Mouse (Mus musculus) forebrain, embryonic 12.5 days (tissue): ENCODE data around the gene Brd2. TPM values are rescaled to one million over a fixed set of nuclear protein-coding genes. Genes with fewer than 3 reads are reported as not detected.
"Not testable (repeated sequence)": the region's sequence is repeated elsewhere in the genome, so short reads cannot be mapped to it uniquely, and the experiment has no call there.

ENCODE experiments used
- ATAC-seq: fragments of 200-750 bp; cut with Nextera tagmentation; 2 replicates; pipeline ENCODE4 v1.8.0; 2017; ENCODE audit warnings: moderate TSS enrichment; ENCODE audit not compliant: low FRiP score
- H3K27ac ChIP-seq: fragments of 300-500 bp; sonication (generic); 2 replicates; pipeline ENCODE4 v1.5.1; 2016; ENCODE audit warnings: mild to moderate bottlenecking
- H3K27me3 ChIP-seq: fragments of 300-500 bp; sonication (generic); 2 replicates; pipeline ENCODE4 v1.6.1; 2016; ENCODE audit warnings: mild to moderate bottlenecking
- H3K36me3 ChIP-seq: fragments of 300-500 bp; sonication (generic); replicated peaks from 2 replicates; pipeline ENCODE4 v1.6.1; 2016; ENCODE audit warnings: mild to moderate bottlenecking
- H3K4me1 ChIP-seq: fragments of 300-500 bp; sonication (generic); 2 replicates; pipeline ENCODE4 v1.6.1; 2016
- H3K4me2 ChIP-seq: fragments of 300-500 bp; sonication (generic); 2 replicates; pipeline ENCODE4 v1.6.1; 2016; ENCODE audit warnings: mild to moderate bottlenecking, moderate library complexity
- H3K4me3 ChIP-seq: fragments of 300-500 bp; sonication (generic); replicated peaks from 2 replicates; pipeline ENCODE4 v1.5.1; 2016; ENCODE audit warnings: mild to moderate bottlenecking
- H3K9ac ChIP-seq: fragments of 300-500 bp; sonication (generic); 2 replicates; pipeline ENCODE4 v1.6.1; 2016; ENCODE audit warnings: mild to moderate bottlenecking
- H3K9me3 ChIP-seq: fragments of 300-500 bp; sonication (generic); 2 replicates; pipeline ENCODE4 v1.6.1; 2016
- WGBS: fragments of 180-500 bp; shearing (Covaris S2); methylation state at CpG from one replicate; pipeline ENCODE4 v1.1.7; 2016; 5-methylcytosine and 5-hydroxymethylcytosine counted together
- polyA plus RNA-seq: library from polyadenylated mRNA; unstranded; fragments of >200 nt; fragmentation: Nextera tagmentation; extraction: Ambion mirVana; gene quantifications from 2 replicates; pipeline ENCODE4 v1.2.1, GENCODE M21; 2016

The Brd2 gene
- polyA plus RNA-seq = 138 and 146 TPM in 2 replicates

DNA sequence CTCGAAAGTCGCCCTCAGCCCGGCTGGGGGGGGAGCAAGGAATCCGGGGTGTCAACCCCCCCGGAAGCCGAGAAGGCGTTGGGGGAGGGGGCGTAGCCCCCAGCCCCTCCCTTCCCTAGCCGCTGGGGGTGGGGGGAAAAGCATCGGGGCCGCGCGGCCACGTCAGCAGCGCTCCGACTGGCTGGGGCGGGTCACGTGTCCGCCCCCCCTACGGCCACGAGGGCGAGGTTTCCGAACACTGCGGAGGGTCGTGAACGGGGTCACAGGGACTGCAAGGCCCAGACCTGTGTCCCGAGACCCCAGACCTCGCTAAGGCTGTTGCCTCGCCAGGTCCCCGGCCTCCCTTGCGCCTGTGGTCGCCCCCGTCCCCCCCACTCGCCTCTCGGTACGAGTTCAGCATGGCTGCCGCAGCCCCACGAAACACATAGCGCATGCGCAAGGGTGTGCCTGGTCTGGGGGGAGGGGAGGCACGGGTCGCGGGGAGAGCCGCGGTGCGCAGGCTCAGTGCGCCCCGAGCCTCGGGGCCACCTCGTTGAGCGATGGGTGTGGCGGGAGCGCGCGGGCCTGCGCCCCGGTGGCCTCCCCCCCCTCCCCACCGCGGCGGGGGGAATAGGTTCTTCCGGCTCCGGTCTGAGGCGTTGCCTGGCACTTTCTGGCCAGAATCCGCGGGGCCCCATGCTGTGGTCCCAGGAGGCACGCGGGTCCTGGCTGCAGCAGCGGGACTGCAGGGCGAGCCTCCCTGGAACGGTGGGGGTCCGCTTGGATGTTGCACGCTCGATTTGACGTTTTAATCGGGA, at the start of gene Brd2:
Gene Brd2, minus strand, starts transcription at position 447 of the 797 bp plus-strand sequence.
- peaks cover 6% of the 10 kb centered on the region; the same call in 1 of the 2 replicates for H3K27me3 ChIP-seq
- peak within 1 kb of the TSS; percentile 99 for H3K4me3 ChIP-seq
- peaks cover 14% of the 10 kb centered on the region for H3K36me3 ChIP-seq
- H3K27ac ChIP-seq = peak within 1 kb of the TSS; percentile 100
- H3K9me3 ChIP-seq = no peaks in the 10 kb centered on the region
- peak within 1 kb of the TSS; percentile 99 for H3K4me2 ChIP-seq
- peak; percentile 59 for ATAC-seq
- peak within 1 kb of the TSS; percentile 93 for H3K9ac ChIP-seq
- under 1% methylated on average over 73 of the region's 75 CpGs for WGBS
- H3K4me1 ChIP-seq = peaks cover 19% of the 10 kb centered on the region

DNA sequence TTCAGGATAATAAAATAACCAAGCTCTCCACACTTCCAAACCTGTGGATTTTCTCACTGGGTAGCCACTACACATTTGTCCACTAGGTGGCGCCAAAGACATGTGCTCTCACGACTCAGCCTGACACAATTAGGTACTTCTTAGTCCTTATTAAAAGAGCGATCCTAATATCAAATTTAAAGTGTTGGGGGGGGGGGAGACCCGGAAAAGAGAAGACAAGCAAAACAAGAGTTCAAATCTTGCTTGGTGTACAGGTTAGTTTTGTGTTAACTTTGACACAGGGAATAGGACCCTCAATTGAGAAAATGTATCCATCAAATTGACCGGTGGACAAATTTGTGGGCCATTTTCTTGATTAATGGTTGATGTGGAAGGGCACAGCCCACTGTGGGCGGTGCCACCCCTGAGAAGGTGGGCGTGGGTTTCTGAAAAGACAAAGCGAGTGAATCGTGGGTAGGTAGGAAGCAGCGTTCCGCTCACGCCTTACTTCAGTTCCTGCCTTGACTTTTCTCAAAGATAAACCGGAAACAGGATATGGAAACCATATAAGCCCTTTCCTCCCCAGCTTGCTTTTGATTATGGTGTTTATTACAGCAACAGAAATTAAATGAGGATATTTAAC, 48.6 kb upstream of the Brd2 start:
- H3K9ac ChIP-seq = no peak overlapping the region
- no peak overlapping the region for H3K27ac ChIP-seq
- 0 out of 2 replicates have a peak, but pooled peaks cover 6% of the 10 kb centered on the region for H3K9me3 ChIP-seq
- WGBS = 43% methylated on average over 13 of the region's 13 CpGs
- H3K36me3 ChIP-seq = no peaks in the 10 kb centered on the region
- H3K4me1 ChIP-seq = no peaks in the 10 kb centered on the region
- H3K4me2 ChIP-seq = no peak overlapping the region
- no peak overlapping the region for H3K4me3 ChIP-seq
- ATAC-seq = no peak
- H3K27me3 ChIP-seq = peaks cover 15% of the 10 kb centered on the region; the same call in 1 of the 2 replicates

- no peak overlapping the region for H3K4me3 ChIP-seq
- H3K9ac ChIP-seq = no peak overlapping the region
- no peaks in the 10 kb centered on the region for H3K36me3 ChIP-seq
- H3K4me1 ChIP-seq = no peaks in the 10 kb centered on the region
- ATAC-seq = no peak
- H3K27ac ChIP-seq = no peak overlapping the region
- H3K27me3 ChIP-seq = peaks cover 15% of the 10 kb centered on the region; the same call in 1 of the 2 replicates
- 0 out of 2 replicates have a peak, but pooled peaks cover 7% of the 10 kb centered on the region for H3K9me3 ChIP-seq
- 23% methylated on average over 4 of the region's 4 CpGs for whole genome bisulfite sequencing
- no peak overlapping the region for H3K4me2 ChIP-seq
Observed at GRCm38 (mm10) chr17:34170487-34170876, 48.0 kb upstream of the Brd2 start.

DNA sequence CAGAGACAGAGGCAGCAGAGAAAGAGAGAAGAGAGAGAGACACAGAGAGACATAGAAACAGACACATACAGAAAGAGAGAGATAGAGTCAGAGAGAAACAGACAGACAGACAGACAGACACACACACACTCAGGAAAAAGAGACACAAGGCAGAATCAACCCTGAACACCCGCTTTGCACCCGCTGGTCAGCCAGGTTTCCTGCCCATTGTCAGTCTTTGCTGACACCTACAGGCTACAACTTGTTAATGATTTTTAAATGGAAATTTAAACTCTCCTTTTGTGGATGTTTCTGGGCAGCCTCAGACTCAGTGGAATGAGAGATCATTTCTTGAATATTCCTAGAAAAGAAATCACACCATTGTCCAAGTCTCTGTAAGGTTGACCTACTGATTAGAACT, 46.8 kb upstream of the Brd2 start:
- no peak for ATAC-seq
- 0% methylated on average over 2 of the region's 2 CpGs for WGBS
- 0 out of 2 replicates have a peak overlapping the region, but pooled peaks have one; percentile 14 for H3K9ac ChIP-seq
- H3K4me1 ChIP-seq = no peaks in the 10 kb centered on the region
- no peak overlapping the region for H3K4me3 ChIP-seq
- no peak overlapping the region for H3K4me2 ChIP-seq
- peaks cover 15% of the 10 kb centered on the region; the same call in 1 of the 2 replicates for H3K27me3 ChIP-seq
- H3K36me3 ChIP-seq = no peaks in the 10 kb centered on the region
- H3K9me3 ChIP-seq = peaks cover 9% of the 10 kb centered on the region; the same call in 1 of the 2 replicates
- H3K27ac ChIP-seq = no peak overlapping the region

DNA sequence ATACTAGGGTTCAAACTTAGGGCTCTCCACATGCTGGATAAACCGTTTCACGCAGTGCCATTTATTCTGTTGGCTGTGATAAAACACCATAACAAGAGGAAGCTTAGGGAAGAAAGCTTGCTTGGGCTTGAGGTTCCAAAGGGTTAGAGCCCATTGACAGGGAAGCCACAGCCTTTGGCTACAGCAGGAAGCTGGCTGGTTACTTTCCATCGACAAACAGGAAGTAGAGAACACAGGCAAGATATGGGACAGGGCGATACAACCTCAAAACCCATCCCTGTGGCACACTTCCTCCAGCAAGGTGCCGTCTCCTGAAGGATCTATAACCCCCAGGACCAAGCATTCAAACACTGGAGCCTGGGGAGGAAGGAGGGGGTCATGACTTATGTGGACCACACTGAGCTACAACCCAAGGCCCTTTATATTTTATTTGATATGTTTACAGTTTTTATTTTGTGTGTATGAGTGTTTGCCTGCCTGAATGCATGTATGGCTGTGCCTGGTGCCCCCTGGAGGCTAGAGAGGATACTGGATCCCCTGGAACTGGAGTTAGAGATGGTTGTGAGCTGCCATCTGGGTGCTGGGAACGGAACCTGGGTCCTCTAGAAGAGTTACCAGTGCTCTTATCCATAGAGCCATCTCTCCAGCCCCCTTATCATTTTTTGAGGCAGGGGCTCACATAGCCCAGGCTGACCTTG, 42.7 kb upstream of the Brd2 start:
- H3K9ac ChIP-seq = no peak overlapping the region
- no peaks in the 10 kb centered on the region for H3K4me1 ChIP-seq
- peaks cover 3% of the 10 kb centered on the region; the same call in 1 of the 2 replicates for H3K9me3 ChIP-seq
- H3K27me3 ChIP-seq = peaks cover 13% of the 10 kb centered on the region; the same call in 1 of the 2 replicates
- H3K4me2 ChIP-seq = no peak overlapping the region
- no peak for ATAC-seq
- H3K27ac ChIP-seq = no peak overlapping the region
- H3K36me3 ChIP-seq = no peaks in the 10 kb centered on the region
- no peak overlapping the region for H3K4me3 ChIP-seq
- 84% methylated on average over 6 of the region's 6 CpGs for WGBS

DNA sequence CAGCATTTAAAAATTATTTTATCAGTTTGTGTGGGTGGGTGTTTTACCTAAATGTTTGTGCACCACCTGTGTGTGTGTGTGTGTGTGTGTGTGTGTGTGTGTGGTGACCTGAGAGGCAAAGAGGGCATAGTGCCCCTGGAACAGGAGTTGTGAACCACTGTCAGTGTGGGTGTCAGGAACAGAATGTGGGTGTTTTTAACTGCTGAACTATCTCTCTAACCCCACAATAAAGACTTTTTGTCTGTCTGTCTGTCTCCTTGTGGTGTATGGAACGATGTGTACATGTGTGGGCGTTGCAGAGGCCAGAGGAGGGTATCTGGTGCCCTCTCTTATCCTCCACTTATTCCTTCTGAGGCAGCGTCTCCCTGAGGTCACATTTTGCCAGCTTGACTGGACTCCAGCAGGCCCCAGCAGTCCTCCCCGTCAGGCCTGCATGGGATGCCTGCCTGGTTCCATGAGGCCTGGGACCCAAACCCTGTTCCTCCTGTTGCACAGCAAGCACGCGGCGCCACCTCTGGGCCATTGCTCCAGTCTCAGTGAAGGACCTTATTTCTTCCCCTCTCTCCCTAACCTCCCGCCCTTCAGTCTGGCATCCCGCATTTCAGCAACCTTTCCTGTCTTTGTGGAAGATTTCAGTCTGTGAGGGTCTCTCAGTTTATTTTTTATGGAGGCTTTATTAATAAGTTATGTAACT, 41.9 kb upstream of the Brd2 start:
- Histone ChIP-seq H3K9ac (no peak overlapping the region), H3K27ac (no peak overlapping the region), H3K4me1 (no peaks in the 10 kb centered on the region), H3K4me2 (no peak overlapping the region), H3K9me3 (peaks cover 3% of the 10 kb centered on the region; the same call in 1 of the 2 replicates), H3K4me3 (no peak overlapping the region), H3K36me3 (no peaks in the 10 kb centered on the region), H3K27me3 (peaks cover 12% of the 10 kb centered on the region; the same call in 1 of the 2 replicates)
- WGBS = 42% methylated on average over 9 of the region's 9 CpGs
- ATAC-seq = no peak

GRCm38 (mm10) chr17:34155534-34155933, 33.1 kb upstream of the Brd2 start:
- Histone ChIP-seq H3K9ac (no peak overlapping the region), H3K4me2 (no peak overlapping the region), H3K4me3 (no peak overlapping the region), H3K27me3 (no peaks in the 10 kb centered on the region), H3K9me3 (no peaks in the 10 kb centered on the region), H3K36me3 (no peaks in the 10 kb centered on the region), H3K27ac (no peak overlapping the region), H3K4me1 (no peaks in the 10 kb centered on the region)
- 50% methylated on average over 5 of the region's 5 CpGs for WGBS
- ATAC-seq = no peak

GRCm38 (mm10) chr17:34152923-34153322, 30.5 kb upstream of the Brd2 start, which contains the start of gene H2-DMb1:
H2-DMb1 (plus strand) TSS chr17:34153072.
- Histone ChIP-seq H3K9me3 (no peaks in the 10 kb centered on the region), H3K27me3 (no peaks in the 10 kb centered on the region), H3K4me3 (no peak within 1 kb of the TSS), H3K4me2 (no peak within 1 kb of the TSS), H3K9ac (no peak within 1 kb of the TSS), H3K36me3 (no peaks in the 10 kb centered on the region), H3K27ac (no peak within 1 kb of the TSS), H3K4me1 (no peaks in the 10 kb centered on the region)
- WGBS = 63% methylated on average over 4 of the region's 4 CpGs
- ATAC-seq = no peak

DNA sequence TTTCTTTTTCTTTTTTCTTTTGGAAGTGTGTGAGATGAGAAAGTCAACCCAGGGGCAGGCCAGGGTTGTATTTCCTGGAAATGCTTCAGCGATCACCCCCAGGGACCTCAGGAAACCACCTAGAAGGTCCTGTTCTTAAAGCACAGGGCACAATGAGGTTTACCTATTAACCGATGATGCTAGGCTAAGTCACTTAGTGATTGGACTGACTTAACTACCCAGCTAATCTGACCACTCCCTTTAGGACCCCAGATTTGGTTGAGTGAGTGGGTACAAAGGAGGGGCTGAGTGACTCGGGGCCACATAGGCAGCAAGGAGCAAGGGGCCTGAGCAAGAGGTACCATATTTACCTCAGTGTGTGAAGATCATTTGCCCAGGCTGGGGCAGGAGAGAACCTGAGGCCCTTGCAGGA, 22.5 kb upstream of the Brd2 start:
- WGBS = 68% methylated on average over 3 of the region's 3 CpGs

DNA sequence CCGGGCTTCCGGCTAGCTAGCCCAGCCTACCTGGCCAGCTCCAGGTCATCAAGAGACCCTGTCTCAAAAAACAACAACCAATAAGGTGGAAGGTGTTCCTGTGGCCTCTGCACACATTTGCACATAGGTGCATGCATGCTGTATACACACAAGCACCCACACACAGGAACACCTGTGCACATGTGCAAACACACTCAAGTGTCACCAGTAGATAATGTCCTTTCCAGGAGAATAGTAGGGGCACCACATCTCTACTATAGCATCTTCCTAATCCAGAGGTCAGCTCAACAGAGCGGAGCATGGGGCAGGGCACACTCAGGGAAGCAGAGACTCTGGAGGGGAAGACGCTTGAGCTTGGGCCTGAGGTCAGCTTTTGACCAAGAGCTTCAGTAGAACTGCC, 21.8 kb upstream of the Brd2 start:
- H3K9me3 ChIP-seq, H3K4me3 ChIP-seq, H3K9ac ChIP-seq, H3K4me2 ChIP-seq, H3K27ac ChIP-seq, ATAC-seq, H3K36me3 ChIP-seq: not testable (repeated sequence)
- H3K27me3 ChIP-seq = peaks cover 32% of the 10 kb centered on the region
- peaks cover 12% of the 10 kb centered on the region for H3K4me1 ChIP-seq
- WGBS = 89% methylated on average over 4 of the region's 4 CpGs

More for the DNA sequence above, 22.5 kb upstream of the Brd2 start:
- Histone ChIP-seq H3K9ac (no peak overlapping the region), H3K9me3 (no peaks in the 10 kb centered on the region), H3K27ac (no peak overlapping the region), H3K4me2 (no peak overlapping the region), H3K4me3 (no peak overlapping the region), H3K27me3 (peaks cover 25% of the 10 kb centered on the region), H3K36me3 (no peaks in the 10 kb centered on the region), H3K4me1 (peaks cover 5% of the 10 kb centered on the region)
- no peak for ATAC-seq

DNA sequence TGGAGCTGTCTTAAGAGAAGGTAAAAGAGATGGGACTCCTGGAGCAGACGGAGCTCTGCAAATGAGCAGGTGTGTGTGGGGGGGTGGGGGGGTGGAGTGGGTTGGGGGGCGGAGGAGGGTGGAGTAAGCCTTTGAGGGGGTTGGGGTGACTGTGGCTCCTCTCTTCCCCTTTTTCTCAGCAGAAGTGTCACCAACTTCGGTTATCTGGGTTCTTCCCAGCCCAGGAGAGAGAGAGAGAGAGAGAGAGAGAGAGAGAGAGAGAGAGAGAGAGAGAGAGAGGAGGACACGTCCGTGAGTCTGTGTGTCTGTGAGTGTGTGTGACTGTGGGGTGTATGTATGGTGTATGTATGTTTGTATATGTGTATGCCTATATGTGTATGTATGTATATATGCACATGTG, 21.0 kb upstream of the Brd2 start:
- H3K27me3 ChIP-seq = peaks cover 40% of the 10 kb centered on the region
- H3K27ac ChIP-seq = no peak overlapping the region
- no peak for ATAC-seq
- H3K9me3 ChIP-seq = no peaks in the 10 kb centered on the region
- H3K36me3 ChIP-seq = no peaks in the 10 kb centered on the region
- H3K9ac ChIP-seq = no peak overlapping the region
- H3K4me3 ChIP-seq = no peak overlapping the region
- WGBS = 61% methylated on average over 5 of the region's 5 CpGs
- no peak overlapping the region for H3K4me2 ChIP-seq
- peaks cover 16% of the 10 kb centered on the region for H3K4me1 ChIP-seq
